Mouse (Mus musculus) heart, postnatal 36 days (tissue): ENCODE data around the gene Tmx4. TPM values are rescaled to one million over a fixed set of nuclear protein-coding genes. Genes with fewer than 3 reads are reported as not detected.

Source experiments
- DNase-seq, 2 experiments: peaks; one replicate each; pipeline ENCODE4 v3.0.0; 2021 to 2022
- intact Hi-C: fragments of 180-260 bp; cut with DNase I; formaldehyde crosslinking; loops from one replicate; pipeline ENCODE4 v1.15.1; 2025
- total RNA-seq, 2 experiments: library from RNA; stranded (reverse); gene quantifications; 2 replicates each; pipeline ENCODE4 v1.2.3; 2021

Gene Tmx4
- total RNA-seq, 2 experiments from 2014 or later = 49.7 to 56.5 TPM

DNA sequence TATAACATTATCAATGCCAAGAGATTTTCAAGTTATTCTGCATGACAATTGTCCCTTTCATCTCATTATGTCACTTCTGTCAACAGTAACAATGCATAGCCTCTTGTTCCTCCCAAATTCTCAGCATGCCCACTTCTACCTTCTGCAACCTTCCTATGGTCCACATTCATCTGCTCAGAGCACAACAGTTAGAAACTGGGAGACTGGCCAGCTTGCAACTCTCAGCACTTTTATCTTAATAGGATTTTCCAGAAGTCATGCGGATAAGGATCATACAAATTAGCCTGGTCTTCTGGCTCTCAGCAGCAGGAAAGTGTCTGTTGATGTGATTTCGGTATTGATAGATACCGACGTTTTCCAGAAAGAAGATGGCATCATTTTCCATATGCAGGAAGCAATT lies 58.7 kb downstream of the Tmx4 start:
- intact Hi-C loops = no loop called here
- DNase-seq = no peak

- intact Hi-C loops = no loop called here
Observed at GRCm38 (mm10) chr2:134559422-134559821, 84.5 kb downstream of the Tmx4 start.

DNA sequence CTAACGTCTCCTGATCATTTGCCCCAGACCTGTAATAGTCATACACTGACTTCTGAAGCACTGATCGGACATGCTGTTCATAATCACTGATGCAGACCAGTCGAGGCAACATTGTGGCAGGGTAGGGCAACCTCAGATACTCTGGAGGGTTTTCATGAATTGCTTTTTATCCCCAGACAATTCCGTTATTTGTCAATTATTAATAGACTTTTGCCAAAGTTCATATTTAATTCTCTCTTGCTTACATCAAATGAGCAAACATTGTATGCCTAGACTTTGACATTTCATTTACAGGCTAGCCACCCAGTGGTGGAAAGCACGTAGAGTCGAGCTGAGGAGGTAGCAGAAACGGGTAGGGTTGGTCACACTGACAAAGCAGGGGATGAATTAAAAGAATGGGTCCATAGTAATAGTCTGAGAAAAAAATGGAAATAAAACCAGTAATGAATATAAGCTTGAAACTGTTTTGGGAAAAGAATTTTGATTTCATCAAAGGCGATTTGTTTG lies 89.7 kb downstream of the Tmx4 start, which contains the start of gene Hao1:
Hao1 (minus strand) TSS at position 148 of the 507 bp plus-strand sequence.
- DNase-seq = no peak
- intact Hi-C loops = loop anchor here (5.0 kb wide), 1 partner anchor 123 kb away; no protein-coding TSS in a partner anchor

More at GRCm38 (mm10) chr2:134559422-134559821, 84.5 kb downstream of the Tmx4 start:
- DNase-seq = no peak

GRCm38 (mm10) chr2:134552358-134552757 lies 91.6 kb downstream of the Tmx4 start:
- no peak for DNase-seq
- intact Hi-C loops = loop anchor here (5.0 kb wide), 1 partner anchor 125 kb away; no protein-coding TSS in a partner anchor

DNA sequence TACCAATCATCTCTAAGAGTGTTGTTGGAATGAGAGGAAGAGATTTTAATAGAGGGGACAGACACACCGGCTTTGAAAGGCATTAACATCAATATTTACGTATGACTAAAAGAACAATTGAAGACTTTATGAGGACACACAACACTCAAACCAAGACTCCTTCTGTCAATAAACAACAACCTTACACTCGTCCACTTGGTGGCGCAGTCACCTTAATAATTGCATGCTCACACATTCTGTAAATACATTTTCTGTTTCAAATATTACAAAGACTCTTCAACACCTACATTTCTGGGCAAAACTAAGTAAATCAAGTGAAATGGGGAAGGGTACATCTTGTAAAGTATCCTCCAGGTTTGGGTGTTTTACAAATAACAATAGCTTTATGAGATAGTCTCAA lies 94.2 kb downstream of the Tmx4 start:
- intact Hi-C loops = loop anchor here (1.0 to 5.0 kb wide), 3 partner anchors 128 to 779 kb away; partner anchors contain the start of gene Plcb1
- DNase-seq = peak; percentile 29 to 59

DNA sequence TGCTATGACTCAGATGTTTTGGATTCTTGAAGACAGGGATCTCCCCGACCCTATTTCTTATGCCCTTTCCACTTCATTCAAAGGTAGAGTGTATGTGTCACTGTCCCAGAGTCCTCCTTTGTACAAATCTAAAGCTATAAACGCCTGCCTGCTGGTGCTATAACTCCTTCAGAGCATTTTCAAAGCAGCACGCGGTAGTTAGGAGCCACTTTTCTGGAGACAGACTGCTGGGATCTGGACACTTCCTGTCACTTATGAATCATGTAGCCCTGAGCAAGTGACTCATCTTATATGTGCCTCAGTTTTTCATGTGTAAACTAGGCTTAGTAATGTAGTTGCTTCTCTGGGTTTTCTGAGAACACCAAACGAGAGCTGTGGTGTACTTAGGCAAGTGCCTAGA lies 98.8 kb downstream of the Tmx4 start:
- intact Hi-C loops = loop anchor here (5.0 kb wide), 1 partner anchor 242 kb away; the partner anchor contains the start of gene Plcb1

DNA sequence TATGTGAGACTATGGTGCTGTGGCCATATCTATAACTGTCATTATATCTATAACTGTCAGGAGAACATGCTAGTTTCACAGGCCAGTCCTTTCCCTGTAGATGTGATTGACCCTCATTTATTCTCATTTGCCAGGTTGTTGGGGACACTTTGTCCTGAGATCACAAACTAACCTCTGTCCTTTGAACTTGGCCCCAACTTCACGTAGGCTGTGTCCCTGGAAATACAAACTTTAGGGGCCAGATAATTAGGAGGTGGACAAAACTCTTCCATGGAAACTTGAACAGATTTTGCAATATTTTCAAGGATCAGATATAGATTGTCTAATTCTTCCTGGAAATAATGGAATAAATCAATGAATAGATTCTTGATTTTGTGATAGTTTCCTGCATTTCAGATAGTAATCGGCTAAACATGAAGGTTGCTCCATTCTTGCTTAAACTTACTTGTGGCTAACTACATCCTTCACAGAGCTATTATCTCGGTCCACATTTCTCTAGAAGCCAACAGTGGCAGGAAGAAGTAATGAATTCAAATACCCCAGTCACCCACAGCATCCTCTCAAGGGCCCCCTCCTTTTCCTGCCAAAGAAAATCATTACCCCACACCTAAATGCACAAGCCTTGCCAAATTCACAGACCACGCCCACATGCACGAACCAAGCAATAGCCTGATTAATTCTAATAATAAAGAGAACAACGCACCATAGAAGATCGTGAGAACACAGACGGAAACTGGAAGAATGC lies 99.5 kb downstream of the Tmx4 start:
- intact Hi-C loops = loop anchor here (5.0 kb wide), 1 partner anchor 243 kb away; the partner anchor contains the start of gene Plcb1
- no peak for DNase-seq

More for the DNA sequence above, 98.8 kb downstream of the Tmx4 start:
- no peak for DNase-seq

Other genes with a start within 250 kb of the Tmx4 start
- gene Hao1, start 89.8 kb downstream of the Tmx4 start, total RNA-seq = not detected
- gene Plcb1, start 141.9 kb upstream of the Tmx4 start, total RNA-seq = 1 to 10 TPM; 4.0 to 4.7 TPM